Comparison of ENCODE assay signal across 8 mouse cellular contexts in the genomic region with DNA sequence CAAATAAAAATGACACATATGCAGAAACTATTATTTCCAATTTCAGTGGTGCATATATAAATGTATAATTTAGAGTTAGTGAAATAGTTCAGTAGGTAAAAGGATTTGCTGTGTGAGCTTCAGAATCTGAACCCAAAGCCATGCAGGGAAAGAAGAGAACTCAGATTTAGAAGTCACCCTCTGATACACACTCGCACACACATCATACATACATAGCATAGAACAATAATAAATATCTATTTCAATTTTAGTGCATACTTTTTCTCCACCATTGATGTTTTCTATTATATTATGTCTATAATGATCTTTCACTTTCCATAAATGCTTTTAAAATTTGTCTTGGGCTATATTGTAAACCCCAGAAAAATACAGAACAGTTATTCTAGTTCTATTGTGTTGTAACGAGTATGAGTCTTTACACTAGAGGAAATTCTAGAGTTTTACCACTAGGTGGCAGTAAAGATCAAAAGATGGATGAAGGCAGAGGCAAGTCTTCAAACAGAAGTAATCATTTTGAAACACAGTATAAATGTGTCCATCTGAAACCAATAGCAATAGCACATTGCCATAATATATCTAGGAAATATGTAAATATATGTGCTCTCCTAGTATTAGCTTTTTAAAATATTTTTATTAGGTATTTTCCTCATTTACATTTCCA. TPM values are rescaled to one million over a fixed set of nuclear protein-coding genes. Genes with fewer than 3 reads are reported as not detected.
A peak's percentile ranks its signal among the peaks of the same experiment; 100 is the strongest.
DNase-seq lines count a peak whose midpoint lies in the region; ATAC-seq and TF ChIP-seq lines count a peak whose summit lies in the region.

No protein-coding gene starts in this region.

- ATAC-seq in activated CD4-positive, CD25-positive, alpha-beta regulatory T cell, adult 4 months, result peak; percentile 61
- ATAC-seq in hindbrain, embryonic 14.5 days (ENCODE audit: low FRiP score), result peak; percentile 76; the same call in 1 of the 2 replicates

- no peak overlapping the region for H3K9ac ChIP-seq in hindbrain, embryonic 14.5 days

- peak; percentile 80 for TF ChIP-seq CTCF in left cerebral cortex, adult 2 months (IDR thresholded peaks at IDR 0.05)

- H3K4me2 ChIP-seq in hindbrain, embryonic 14.5 days (replicated peaks), result no peak overlapping the region

- WGBS in hindbrain, embryonic 14.5 days, result 51% methylated on average over 2 of the region's 2 CpGs

- H3K27ac ChIP-seq in left cerebral cortex, adult 2 months, result no peak overlapping the region
- H3K27ac ChIP-seq in hindbrain, embryonic 14.5 days, result no peak overlapping the region

- no peaks in the 10 kb centered on the region for H3K4me1 ChIP-seq in hindbrain, embryonic 14.5 days (replicated peaks; ENCODE audit: control insufficient read depth, insufficient read depth, low read length)

- no peak for DNase-seq in left cerebral cortex, adult 2 months (ENCODE audit: extremely low spot score in 1 of 2, low spot score in 2 of 2)
- no peak for DNase-seq in left cerebral cortex, adult 8-10 months (ENCODE audit: low spot score in 2 of 2)
- DNase-seq in hindbrain, embryonic 14.5 days (ENCODE audit: low spot score), result peak; percentile 80
- peak; percentile 52 for DNase-seq in naive thymus-derived CD4-positive, alpha-beta T cell, adult 2 months (ENCODE audit: low read depth)
- DNase-seq in urinary bladder, postnatal 10 days (ENCODE audit: low spot score), result no peak
- DNase-seq in cerebellum, adult 8-10 months, result no peak
- DNase-seq in thymus, postnatal 25 days, result no peak

- H3K9me3 ChIP-seq in hindbrain, embryonic 14.5 days (ENCODE audit: control insufficient read depth, low read length), result no peaks in the 10 kb centered on the region

- H3K36me3 ChIP-seq in hindbrain, embryonic 14.5 days (replicated peaks; ENCODE audit: control insufficient read depth, insufficient read depth), result no peaks in the 10 kb centered on the region

- H3K27me3 ChIP-seq in hindbrain, embryonic 14.5 days (ENCODE audit: control insufficient read depth, insufficient read depth, low read length), result no peaks in the 10 kb centered on the region

- intact Hi-C loops in left cerebral cortex, adult 2 months (cut with DNase I), result loop anchor here (1.0 to 10.0 kb wide), 3 partner anchors 72 to 403 kb away; partner anchors contain the start of gene Aldh1a7

- H3K4me3 ChIP-seq in left cerebral cortex, adult 2 months, result no peak overlapping the region
- H3K4me3 ChIP-seq in hindbrain, embryonic 14.5 days (replicated peaks; ENCODE audit: low read length), result no peak overlapping the region

RNA-seq across cellular contexts. Expression of gene Anxa1, which starts 28.7 kb away (rescaled TPM):
- 1 to 10 TPM; 1.7 to 2.8 TPM for total RNA-seq in left cerebral cortex, adult 2 months (2021)
- total RNA-seq in left cerebral cortex, adult 8-10 months (2022), result 1 to 10 TPM; 1.5 to 2.4 (median 1.8) TPM
- 10 to 100 TPM in 1 of 2 experiments, 1 to 10 TPM in 1; 8.3 to 10.4 TPM for polyA plus RNA-seq in activated CD4-positive, CD25-positive, alpha-beta regulatory T cell, adult 4 months (2017; shearing (Covaris generic))
- 9.1 and 9.4 TPM in 2 replicates for polyA plus RNA-seq in hindbrain, embryonic 14.5 days (2014; fragmentation: Nextera tagmentation; extraction: Ambion mirVana)

Comparison
In these comparisons a context has a peak if more than half of its experiments do, and no peak if none do; other contexts are left out.
1. DNase-seq: peak in hindbrain, embryonic 14.5 days (single experiment) and naive thymus-derived CD4-positive, alpha-beta T cell, adult 2 months (single experiment); none in left cerebral cortex, adult 2 months (0 of 2), left cerebral cortex, adult 8-10 months (0 of 2), urinary bladder, postnatal 10 days (single experiment), cerebellum, adult 8-10 months (single experiment) and thymus, postnatal 25 days (single experiment).